Mouse (Mus musculus): ENCODE measurements around the gene Trim62.

The Trim62 gene

DNA sequence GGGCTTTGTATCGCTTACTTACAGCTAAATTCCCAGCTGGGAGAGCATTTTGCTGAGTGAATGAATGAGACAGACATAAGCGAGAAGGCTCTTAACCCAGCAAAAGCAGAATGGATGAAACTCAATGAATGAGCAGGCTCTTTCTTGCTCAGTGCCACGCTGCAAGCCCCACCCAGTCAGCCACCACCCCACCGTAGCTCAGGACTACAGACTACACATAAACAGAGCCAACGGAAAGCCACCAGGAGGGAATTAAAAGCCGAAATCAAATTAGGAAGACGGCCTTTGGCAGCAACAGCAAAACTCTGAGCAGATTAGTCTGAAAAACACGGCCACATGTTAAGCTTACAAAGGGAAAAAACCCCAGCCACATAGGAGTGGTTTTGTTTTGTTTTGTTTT, 75.5 kb downstream of the Trim62 start:
- no peak for DNase-seq (ENCODE audit: low spot score in 2 of 2)

- DNase-seq (ENCODE audit: low spot score in 2 of 2) = no peak
Observed at GRCm38 (mm10) chr4:128959676-128960075, 76.3 kb downstream of the Trim62 start.

Data from urinary bladder, adult 18-20 months (tissue).